Mouse (Mus musculus): ENCODE results near the gene Trio. TPM values are rescaled to one million over a fixed set of nuclear protein-coding genes. Genes with fewer than 3 reads are reported as not detected.

Trio gene
- polyA plus RNA-seq, 1 experiment from 2014 or later = 32.9 TPM

- Histone ChIP-seq H3K4me2 (no peak overlapping the region), H3K27ac (replicated peaks) (peak overlapping the region; percentile 33; the same call in 1 of the 2 replicates), H3K27me3 (no peaks in the 10 kb centered on the region), H3K36me3 (peaks cover 67% of the 10 kb centered on the region), H3K4me1 (replicated peaks) (peaks cover 38% of the 10 kb centered on the region), H3K9ac (no peak overlapping the region), H3K9me3 (no peaks in the 10 kb centered on the region), H3K4me3 (no peak overlapping the region)
- ATAC-seq (ENCODE audit: low read depth) = no peak
- 46% methylated on average over 7 of the region's 7 CpGs for WGBS
These were observed 215.4 kb downstream of the Trio start for GRCm38 (mm10) chr15:27810262-27810661.

GRCm38 (mm10) chr15:27808596-27809276 is 216.9 kb downstream of the Trio start:
- no peak overlapping the region for H3K4me3 ChIP-seq
- H3K27ac ChIP-seq (replicated peaks) = peak overlapping the region; percentile 24
- H3K9me3 ChIP-seq = no peaks in the 10 kb centered on the region
- H3K9ac ChIP-seq = no peak overlapping the region
- ATAC-seq (ENCODE audit: low read depth) = no peak
- peaks cover 67% of the 10 kb centered on the region for H3K36me3 ChIP-seq
- 60% methylated on average over 5 of the region's 5 CpGs for WGBS
- H3K4me2 ChIP-seq = no peak overlapping the region
- H3K4me1 ChIP-seq (replicated peaks) = peaks cover 47% of the 10 kb centered on the region
- H3K27me3 ChIP-seq = no peaks in the 10 kb centered on the region

- Histone ChIP-seq H3K27ac (replicated peaks) (0 out of 2 replicates have a peak overlapping the region, but pooled peaks have one; percentile 18), H3K36me3 (peaks cover 66% of the 10 kb centered on the region), H3K4me2 (no peak overlapping the region), H3K4me1 (replicated peaks) (peaks cover 64% of the 10 kb centered on the region), H3K9me3 (no peaks in the 10 kb centered on the region), H3K9ac (no peak overlapping the region), H3K4me3 (no peak overlapping the region), H3K27me3 (no peaks in the 10 kb centered on the region)
- WGBS = 66% methylated on average over 10 of the region's 10 CpGs
- peak; percentile 32; the same call in 1 of the 2 replicates for ATAC-seq (ENCODE audit: low read depth)
These were observed 219.4 kb downstream of the Trio start for GRCm38 (mm10) chr15:27806219-27806618.

GRCm38 (mm10) chr15:27805654-27806053 is 220.0 kb downstream of the Trio start:
- H3K27me3 ChIP-seq = no peaks in the 10 kb centered on the region
- no peak overlapping the region for H3K4me2 ChIP-seq
- no peak overlapping the region for H3K9ac ChIP-seq
- peak overlapping the region; percentile 23; the same call in 1 of the 2 replicates for H3K27ac ChIP-seq (replicated peaks)
- peaks cover 63% of the 10 kb centered on the region for H3K4me1 ChIP-seq (replicated peaks)
- 79% methylated on average over 16 of the region's 16 CpGs for WGBS
- no peak for ATAC-seq (ENCODE audit: low read depth)
- H3K4me3 ChIP-seq = no peak overlapping the region
- no peaks in the 10 kb centered on the region for H3K9me3 ChIP-seq
- peaks cover 63% of the 10 kb centered on the region for H3K36me3 ChIP-seq

GRCm38 (mm10) chr15:27804447-27804846 is 221.2 kb downstream of the Trio start:
- Histone ChIP-seq H3K9ac (no peak overlapping the region), H3K4me2 (no peak overlapping the region), H3K4me1 (replicated peaks) (peaks cover 51% of the 10 kb centered on the region), H3K4me3 (no peak overlapping the region), H3K27me3 (no peaks in the 10 kb centered on the region), H3K9me3 (no peaks in the 10 kb centered on the region), H3K36me3 (peaks cover 66% of the 10 kb centered on the region), H3K27ac (replicated peaks) (peak overlapping the region; percentile 9; the same call in 1 of the 2 replicates)
- ATAC-seq (ENCODE audit: low read depth) = no peak
- 83% methylated on average over 14 of the region's 14 CpGs for WGBS

GRCm38 (mm10) chr15:27803568-27804345 is 221.9 kb downstream of the Trio start:
- H3K4me1 ChIP-seq (replicated peaks) = peaks cover 45% of the 10 kb centered on the region
- no peak overlapping the region for H3K4me2 ChIP-seq
- ATAC-seq (ENCODE audit: low read depth) = no peak
- no peaks in the 10 kb centered on the region for H3K9me3 ChIP-seq
- WGBS = 78% methylated on average over 18 of the region's 18 CpGs
- no peak overlapping the region for H3K4me3 ChIP-seq
- H3K36me3 ChIP-seq = peaks cover 71% of the 10 kb centered on the region
- no peaks in the 10 kb centered on the region for H3K27me3 ChIP-seq
- H3K9ac ChIP-seq = no peak overlapping the region
- peak overlapping the region; percentile 9; the same call in 1 of the 2 replicates for H3K27ac ChIP-seq (replicated peaks)

GRCm38 (mm10) chr15:27802243-27802642 is 223.4 kb downstream of the Trio start:
- 78% methylated on average over 12 of the region's 12 CpGs for WGBS
- Histone ChIP-seq H3K4me3 (no peak overlapping the region), H3K4me2 (no peak overlapping the region), H3K36me3 (peaks cover 76% of the 10 kb centered on the region), H3K4me1 (replicated peaks) (peaks cover 60% of the 10 kb centered on the region), H3K9ac (no peak overlapping the region), H3K27ac (replicated peaks) (peak overlapping the region; percentile 23; the same call in 1 of the 2 replicates), H3K9me3 (no peaks in the 10 kb centered on the region), H3K27me3 (no peaks in the 10 kb centered on the region)
- no peak for ATAC-seq (ENCODE audit: low read depth)

- 45% methylated on average over 4 of the region's 4 CpGs for WGBS
- no peak for ATAC-seq (ENCODE audit: low read depth)
- peaks cover 59% of the 10 kb centered on the region for H3K4me1 ChIP-seq (replicated peaks)
These were observed 224.5 kb downstream of the Trio start for GRCm38 (mm10) chr15:27801177-27801576.

GRCm38 (mm10) chr15:27797480-27798155 is 228.0 kb downstream of the Trio start:
- Histone ChIP-seq H3K4me1 (replicated peaks) (peaks cover 71% of the 10 kb centered on the region), H3K27ac (replicated peaks) (peak overlapping the region; percentile 75), H3K36me3 (peaks cover 34% of the 10 kb centered on the region), H3K9ac (no peak overlapping the region), H3K27me3 (no peaks in the 10 kb centered on the region), H3K4me2 (no peak overlapping the region), H3K4me3 (no peak overlapping the region), H3K9me3 (no peaks in the 10 kb centered on the region)
- WGBS = 57% methylated on average over 20 of the region's 20 CpGs
- ATAC-seq (ENCODE audit: low read depth) = no peak

More at GRCm38 (mm10) chr15:27801177-27801576, 224.5 kb downstream of the Trio start:
- peaks cover 68% of the 10 kb centered on the region for H3K36me3 ChIP-seq
- H3K27ac ChIP-seq (replicated peaks) = no peak overlapping the region
- H3K9ac ChIP-seq = no peak overlapping the region
- H3K27me3 ChIP-seq = no peaks in the 10 kb centered on the region
- H3K4me3 ChIP-seq = no peak overlapping the region
- no peaks in the 10 kb centered on the region for H3K9me3 ChIP-seq
- H3K4me2 ChIP-seq = no peak overlapping the region

GRCm38 (mm10) chr15:27796868-27797222 is 228.8 kb downstream of the Trio start:
- peaks cover 26% of the 10 kb centered on the region for H3K36me3 ChIP-seq
- peaks cover 71% of the 10 kb centered on the region for H3K4me1 ChIP-seq (replicated peaks)
- 73% methylated on average over 7 of the region's 7 CpGs for WGBS
- no peak for ATAC-seq (ENCODE audit: low read depth)
- peak overlapping the region; percentile 75 for H3K27ac ChIP-seq (replicated peaks)
- H3K9me3 ChIP-seq = no peaks in the 10 kb centered on the region
- no peaks in the 10 kb centered on the region for H3K27me3 ChIP-seq
- H3K9ac ChIP-seq = no peak overlapping the region; the same call in 1 of the 2 replicates
- no peak overlapping the region for H3K4me3 ChIP-seq
- H3K4me2 ChIP-seq = no peak overlapping the region

GRCm38 (mm10) chr15:27795942-27796867 is 229.4 kb downstream of the Trio start:
- H3K4me2 ChIP-seq = no peak overlapping the region
- peak overlapping the region; percentile 75 for H3K27ac ChIP-seq (replicated peaks)
- H3K9ac ChIP-seq = no peak overlapping the region
- ATAC-seq (ENCODE audit: low read depth) = no peak
- H3K9me3 ChIP-seq = no peaks in the 10 kb centered on the region
- H3K4me3 ChIP-seq = no peak overlapping the region
- 83% methylated on average over 22 of the region's 22 CpGs for WGBS
- H3K4me1 ChIP-seq (replicated peaks) = peaks cover 68% of the 10 kb centered on the region
- H3K36me3 ChIP-seq = peaks cover 23% of the 10 kb centered on the region
- no peaks in the 10 kb centered on the region for H3K27me3 ChIP-seq
